Mouse (Mus musculus) gastrocnemius, postnatal 14 days (tissue): ENCODE results near the gene 2200002D01Rik. TPM values are rescaled to one million over a fixed set of nuclear protein-coding genes. Genes with fewer than 3 reads are reported as not detected.
"Not testable (repeated sequence)": the region's sequence is repeated elsewhere in the genome, so short reads cannot be mapped to it uniquely, and the experiment has no call there.

Experiments
- DNase-seq: peaks from one replicate; pipeline ENCODE4 v3.0.0; 2021; ENCODE audit warnings: mixed read lengths
- intact Hi-C: fragments of 180-260 bp; cut with DNase I; formaldehyde crosslinking; loops from one replicate; pipeline ENCODE4 v1.15.1; 2025; ENCODE audit warnings: low total_unique reads
- total RNA-seq, 2 experiments: library from RNA; stranded (reverse); gene quantifications; 2 replicates each; pipeline ENCODE4 v1.2.3; 2021

Gene 2200002D01Rik
- total RNA-seq, 2 experiments from 2014 or later: 0.59 to 1.2 TPM

DNA sequence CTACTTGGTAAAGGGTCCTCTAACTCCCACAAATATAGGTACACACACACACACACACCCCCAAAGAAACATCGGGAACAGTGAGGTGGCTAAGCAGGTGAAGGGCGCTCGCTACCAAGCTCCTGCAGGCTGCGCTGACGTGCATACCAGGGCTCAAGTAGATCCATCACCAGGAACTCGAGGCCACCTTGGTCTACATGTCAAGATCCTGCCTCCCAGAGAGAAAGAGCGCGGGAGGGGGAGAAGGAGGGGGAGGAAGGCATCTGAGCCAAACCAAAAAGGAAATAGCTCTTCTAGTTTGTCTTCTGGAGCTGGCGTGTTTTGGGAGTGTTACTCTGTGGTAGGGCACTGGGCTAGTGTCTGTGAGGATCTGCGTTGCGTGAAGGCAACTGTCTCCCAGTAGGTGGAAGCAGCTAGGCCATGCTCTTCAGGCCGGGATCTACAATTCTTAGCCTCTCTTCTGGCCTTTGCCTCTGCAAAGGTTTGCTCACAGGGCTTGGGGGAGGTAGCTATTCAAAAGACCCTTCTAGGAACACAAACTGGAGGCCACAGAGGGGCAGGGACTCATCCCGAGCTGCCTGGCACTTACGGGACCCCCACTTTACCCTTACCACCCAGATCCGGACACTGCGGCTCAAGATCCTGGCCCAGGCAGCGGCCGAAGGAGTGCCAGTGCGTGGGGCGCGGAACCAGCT lies 1.5 kb downstream of the 2200002D01Rik start:
- intact Hi-C loops: loop anchor here (2.0 kb wide), 1 partner anchor 48 kb away; no protein-coding TSS in a partner anchor
- DNase-seq: no peak

DNA sequence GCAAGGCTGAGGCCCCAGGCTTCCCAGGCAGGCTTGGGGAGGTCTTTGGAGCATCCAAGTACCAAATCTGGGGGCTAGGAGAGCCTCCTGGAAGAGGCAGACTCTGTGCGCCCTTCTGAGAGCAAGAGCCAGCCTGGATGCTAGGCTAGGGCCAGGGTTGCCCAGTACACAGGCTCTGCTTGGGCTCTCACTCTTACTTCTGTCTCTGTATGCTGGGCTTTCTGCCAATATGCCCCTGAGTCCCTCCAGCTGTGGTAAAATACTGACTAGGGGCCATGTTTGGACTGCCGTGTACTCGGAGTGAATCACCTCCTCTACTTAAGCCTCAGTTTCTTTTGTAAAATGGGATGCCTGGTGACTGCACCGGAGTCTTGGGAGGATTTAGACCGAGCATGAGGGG lies 2.3 kb downstream of the 2200002D01Rik start:
- no peak for DNase-seq
- intact Hi-C loops: loop anchor here (2.0 kb wide), 1 partner anchor 49 kb away; no protein-coding TSS in a partner anchor

DNA sequence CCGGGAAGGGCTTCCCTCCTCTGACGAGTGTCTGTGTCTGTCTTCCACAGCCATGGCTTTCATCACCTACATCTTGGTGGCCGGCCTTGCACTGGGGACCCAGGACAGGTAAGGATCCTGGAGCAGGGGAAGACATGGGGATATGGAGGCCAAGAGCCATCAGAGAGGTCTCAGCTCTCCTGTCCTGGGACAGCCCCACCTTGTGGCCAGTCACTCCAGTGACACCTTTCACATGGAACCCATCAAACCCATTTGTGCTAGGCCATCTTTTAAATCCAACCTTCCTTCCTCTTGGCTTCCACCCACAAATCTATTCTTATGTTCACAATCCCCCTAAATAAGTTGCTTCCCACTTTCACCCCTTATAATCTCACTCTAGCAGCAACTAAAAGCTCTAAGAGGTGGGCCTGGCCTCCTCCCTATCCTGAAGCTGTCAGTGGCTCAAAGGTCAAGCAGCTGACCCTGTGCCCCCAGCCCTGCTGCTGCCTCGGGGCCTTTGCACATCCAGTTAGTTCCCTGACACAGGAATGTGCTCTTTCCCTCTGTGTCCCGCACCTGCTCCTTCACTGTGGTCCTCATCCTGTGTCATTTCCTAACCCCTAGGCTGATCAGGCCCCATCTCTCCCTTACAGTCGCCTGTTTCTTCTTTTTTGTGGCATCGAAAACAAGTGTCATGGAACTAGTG lies 3.4 kb downstream of the 2200002D01Rik start:
- intact Hi-C loops: loop anchor here (5.0 kb wide), 1 partner anchor 63 kb away; the partner anchor contains the start of gene Psmd8
- DNase-seq: no peak

DNA sequence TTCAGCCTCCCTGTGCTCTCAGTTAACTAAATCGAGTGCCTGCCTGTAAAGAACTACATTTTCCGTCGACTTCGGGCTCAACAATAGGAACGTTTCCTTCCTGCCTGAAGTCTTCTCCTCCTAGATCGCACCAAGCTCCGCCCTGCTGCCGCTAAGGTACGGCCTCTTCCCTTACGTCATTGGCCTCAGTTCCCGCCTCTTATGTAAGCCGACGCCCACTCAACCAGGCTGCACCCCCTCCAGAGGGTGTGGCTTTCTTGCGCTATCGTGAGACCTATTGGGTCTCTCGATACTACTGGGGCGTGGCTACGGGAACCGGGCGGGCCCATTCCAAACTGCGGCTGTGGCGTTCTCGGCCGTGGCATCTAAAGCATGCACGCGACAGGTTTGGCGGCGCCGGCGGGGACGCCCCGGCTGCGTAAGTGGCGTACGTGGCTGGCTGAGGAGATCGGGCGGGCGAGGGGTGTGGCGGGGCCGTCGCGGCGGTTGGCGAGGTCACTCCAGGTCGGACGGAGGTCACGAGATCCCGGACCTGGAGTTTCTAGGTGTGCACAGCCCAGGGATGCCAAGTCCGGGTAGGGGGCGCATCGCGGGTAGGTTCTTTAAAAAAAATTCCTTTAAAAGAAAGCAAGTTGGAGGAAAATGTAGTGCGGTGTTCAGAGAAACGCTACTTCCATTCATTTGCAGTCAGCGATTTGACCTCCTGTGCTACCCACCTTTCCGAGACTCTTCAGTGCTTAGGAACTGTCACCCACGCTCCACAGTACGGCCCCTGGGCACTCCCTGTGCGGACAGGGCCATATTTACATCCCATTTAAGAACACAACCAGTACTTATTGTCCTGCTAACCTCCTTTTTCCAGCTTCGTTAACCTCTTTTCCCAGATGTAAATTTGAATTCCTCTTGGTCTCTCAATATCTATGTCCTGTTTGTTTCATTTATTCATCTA lies 10.0 kb downstream of the 2200002D01Rik start, which contains the start of gene Yif1b:
Gene Yif1b (plus strand): TSS at position 311 of the 949 bp plus-strand sequence.
- intact Hi-C loops: no loop called here
- DNase-seq: peak; percentile 98

DNA sequence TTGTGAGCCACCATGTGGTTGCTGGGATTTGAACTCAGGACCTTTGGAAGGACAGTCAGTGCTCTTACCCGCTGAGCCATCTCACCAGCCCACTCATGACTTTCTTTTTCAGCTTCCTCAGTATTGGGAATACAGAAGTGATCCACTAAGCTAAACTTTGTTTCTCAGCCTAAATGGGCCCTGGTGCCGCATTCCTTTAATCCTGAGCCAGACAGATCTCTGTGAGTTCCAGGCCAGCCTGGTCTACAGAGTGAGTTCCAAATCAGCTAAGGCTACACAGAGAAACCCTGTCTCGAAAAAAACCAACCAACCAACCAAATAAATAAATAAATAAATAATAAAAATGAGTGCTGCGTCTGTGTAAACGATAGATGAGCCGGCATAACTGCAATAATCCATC lies 10.7 kb downstream of the 2200002D01Rik start:
- intact Hi-C loops: not testable (repeated sequence)

DNA sequence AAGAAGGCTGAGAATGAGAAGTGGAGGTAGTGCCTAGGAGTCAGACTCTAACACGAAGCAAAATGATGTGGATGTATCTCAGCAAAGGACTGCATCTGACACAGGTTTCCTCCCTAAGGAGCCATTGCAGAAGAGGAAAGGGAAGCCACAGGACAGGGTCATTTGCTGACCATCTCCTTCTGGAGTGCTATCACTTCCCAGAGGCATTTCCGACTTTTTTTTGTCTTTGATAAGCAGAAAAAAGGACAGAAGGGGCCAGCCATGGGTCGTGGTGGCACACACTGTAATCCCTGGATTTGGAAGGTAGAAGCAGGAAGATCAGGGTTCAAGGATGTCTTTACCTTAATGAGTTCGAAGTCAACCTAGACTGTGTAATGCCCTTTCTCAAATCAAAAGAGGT lies 11.7 kb downstream of the 2200002D01Rik start:
- intact Hi-C loops: no loop called here

More for the DNA sequence above, 10.7 kb downstream of the 2200002D01Rik start:
- DNase-seq: not testable (repeated sequence)

DNA sequence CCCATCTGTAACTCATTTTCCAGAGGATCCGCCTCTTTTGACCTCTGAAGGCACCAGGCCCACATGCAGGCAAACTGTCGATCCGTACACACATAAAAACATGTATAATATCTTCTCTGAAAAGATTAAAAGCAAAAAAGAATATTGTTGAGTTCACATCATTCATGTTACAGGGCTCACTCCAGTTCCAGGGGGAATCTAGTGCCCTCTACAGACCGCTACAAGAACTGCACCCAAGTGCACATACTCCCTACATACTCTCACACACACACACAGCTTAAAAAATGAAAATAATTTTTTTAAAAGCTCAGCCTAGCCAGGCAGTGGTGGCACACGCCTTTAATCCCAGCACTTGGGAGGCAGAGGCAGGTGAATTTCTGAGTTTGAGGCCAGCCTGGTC lies 13.6 kb downstream of the 2200002D01Rik start:
- DNase-seq: no peak
- intact Hi-C loops: loop anchor here (5.0 kb wide), 1 partner anchor 102 kb away; the partner anchor contains the start of gene Rasgrp4

More for the DNA sequence above, 11.7 kb downstream of the 2200002D01Rik start:
- DNase-seq: no peak

DNA sequence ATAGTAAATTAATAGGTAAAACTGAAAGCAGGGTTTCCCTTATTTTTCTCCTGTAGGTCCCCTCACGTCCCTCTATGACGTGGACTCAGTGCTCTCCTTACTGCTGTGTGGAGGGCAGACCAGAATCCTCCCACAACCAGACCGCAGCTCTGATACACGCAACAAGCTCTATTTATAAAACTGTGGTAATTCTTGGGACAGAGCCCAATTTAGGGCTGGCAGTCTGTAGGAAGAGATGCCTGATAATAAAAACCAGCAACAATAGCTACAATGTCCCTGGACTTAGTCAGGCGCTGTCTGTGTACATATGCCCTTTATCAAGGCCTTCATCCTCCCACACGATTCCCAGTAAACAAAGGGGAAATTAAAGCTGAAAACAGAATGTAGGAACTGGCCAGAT lies 14.5 kb downstream of the 2200002D01Rik start:
- intact Hi-C loops: loop anchor here (5.0 kb wide), 1 partner anchor 101 kb away; the partner anchor contains the start of gene Rasgrp4
- DNase-seq: no peak

DNA sequence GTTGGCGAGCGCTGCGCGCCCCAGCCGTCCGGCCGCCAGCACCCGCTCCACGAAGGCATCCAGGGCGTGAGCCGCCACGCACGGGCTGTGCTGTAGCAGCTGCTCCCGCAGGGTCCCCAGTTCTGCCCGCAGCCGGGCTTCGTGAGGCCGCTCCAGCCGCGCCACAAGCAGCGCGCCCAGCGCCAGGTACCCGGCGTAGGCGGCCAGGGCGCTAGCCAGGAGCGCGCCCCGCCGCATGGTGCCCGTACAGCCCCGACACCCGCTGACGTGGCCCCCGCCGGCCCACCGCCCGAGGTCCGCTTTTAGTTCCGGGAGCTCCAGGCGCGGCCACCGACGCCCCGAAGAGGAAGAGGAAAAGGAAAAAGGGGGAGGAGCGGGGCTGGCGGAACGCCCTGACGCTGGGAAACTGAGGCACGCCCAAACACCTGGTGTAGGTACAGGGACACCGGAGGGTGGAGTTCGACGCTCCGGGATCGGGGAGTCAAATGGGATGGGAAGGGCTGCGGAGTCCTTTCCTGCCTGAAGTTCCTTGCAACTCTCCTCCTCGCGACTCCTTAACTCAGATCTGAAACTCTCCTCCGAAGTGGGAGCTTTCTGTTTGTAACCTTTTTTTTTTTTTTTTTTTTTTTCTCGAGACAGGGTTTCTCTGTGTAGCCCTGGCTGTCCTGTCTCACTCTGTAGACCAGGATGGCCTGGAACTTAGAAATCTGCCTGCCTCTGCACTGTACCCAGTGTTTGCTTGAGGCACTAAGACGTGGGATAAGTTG lies 15.8 kb downstream of the 2200002D01Rik start, which contains the start of gene Kcnk6:
Gene Kcnk6 (minus strand): TSS at position 269 of the 767 bp plus-strand sequence.
- intact Hi-C loops: loop anchor here (5.0 kb wide), 1 partner anchor 100 kb away; the partner anchor contains the start of gene Rasgrp4
- peak; percentile 58 for DNase-seq

DNA sequence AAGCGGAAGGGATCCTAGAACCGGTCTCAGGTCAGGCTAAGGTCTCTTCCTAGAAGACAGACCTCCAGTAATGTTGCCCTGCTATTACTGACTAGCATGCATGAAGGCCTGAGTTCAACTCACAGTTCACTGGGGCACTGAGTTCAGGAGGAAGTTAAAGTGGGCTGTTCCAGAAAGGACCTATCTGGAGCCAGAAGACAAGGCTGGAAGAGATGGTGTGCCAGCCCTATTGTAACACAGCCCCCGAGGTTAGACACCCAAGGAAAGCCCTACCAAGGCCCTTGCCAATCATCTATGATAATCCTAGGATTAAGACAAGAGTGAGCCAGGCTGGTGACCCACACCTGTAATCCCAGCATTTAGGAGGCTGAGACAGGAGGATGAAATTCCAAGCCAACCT lies 16.7 kb downstream of the 2200002D01Rik start:
- intact Hi-C loops: loop anchor here (5.0 kb wide), 1 partner anchor 99 kb away; the partner anchor contains the start of gene Rasgrp4

DNA sequence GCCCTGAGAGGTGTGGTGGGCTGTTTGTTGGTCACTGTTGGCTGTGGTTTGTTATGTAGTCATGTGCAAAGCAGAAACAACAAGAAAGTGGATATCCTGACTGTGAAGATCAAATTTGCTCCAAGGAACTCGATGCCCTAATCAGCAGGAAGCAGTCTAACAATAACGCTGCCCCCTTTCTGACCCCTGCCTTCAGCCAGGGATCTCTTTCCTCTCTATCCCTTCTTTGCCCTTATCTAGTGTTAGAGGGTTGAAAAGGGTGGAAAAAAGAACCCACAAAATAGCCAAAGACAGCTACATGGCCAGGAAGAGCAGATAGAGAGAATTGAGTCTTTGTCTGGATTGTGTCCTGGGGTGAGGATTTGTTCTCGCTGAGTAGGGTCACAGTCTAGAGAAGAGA lies 17.7 kb downstream of the 2200002D01Rik start:
- DNase-seq: no peak
- intact Hi-C loops: loop anchor here (5.0 kb wide), 1 partner anchor 98 kb away; the partner anchor contains the start of gene Rasgrp4

More for the DNA sequence above, 16.7 kb downstream of the 2200002D01Rik start:
- no peak for DNase-seq

DNA sequence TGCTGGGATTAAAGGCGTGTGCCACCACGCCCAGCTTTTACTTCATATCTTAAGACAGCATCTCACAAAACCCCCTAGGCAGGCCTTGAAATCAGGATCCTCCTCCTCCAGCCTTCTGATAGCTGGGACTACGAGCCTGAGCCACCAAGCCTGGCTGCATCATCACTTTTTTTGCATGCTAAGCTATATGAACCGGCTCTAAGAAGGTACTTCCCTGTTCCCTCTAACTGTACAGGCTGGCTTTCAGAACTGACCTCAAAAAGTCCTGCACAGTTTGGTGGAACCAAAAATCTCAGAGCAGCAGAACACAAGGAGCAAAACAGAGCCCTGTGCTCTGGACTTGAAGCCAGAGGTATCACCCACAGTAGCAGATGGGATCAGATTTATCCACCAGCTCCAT lies 20.1 kb downstream of the 2200002D01Rik start:
- DNase-seq: no peak
- intact Hi-C loops: no loop called here

DNA sequence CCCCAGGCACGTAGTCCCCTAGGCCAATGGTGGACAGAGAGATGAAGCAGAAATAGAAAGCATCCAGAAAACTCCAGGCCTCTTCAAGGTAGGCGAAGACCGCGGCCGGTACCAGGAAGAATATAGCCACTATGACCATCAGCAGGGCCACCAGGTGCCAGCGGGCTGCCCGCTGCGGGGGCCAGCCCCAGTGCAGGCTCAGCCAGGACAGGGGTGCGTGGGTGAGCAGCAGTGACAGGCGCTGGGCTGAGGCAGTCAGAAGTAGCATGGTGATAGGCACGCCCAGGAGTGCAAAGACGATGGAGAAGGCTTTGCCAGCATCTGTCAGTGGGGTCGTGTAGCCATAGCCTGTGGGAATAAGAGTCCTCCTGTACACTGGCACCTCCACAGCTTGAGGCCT lies 22.7 kb downstream of the 2200002D01Rik start:
- intact Hi-C loops: no loop called here
- DNase-seq: no peak

DNA sequence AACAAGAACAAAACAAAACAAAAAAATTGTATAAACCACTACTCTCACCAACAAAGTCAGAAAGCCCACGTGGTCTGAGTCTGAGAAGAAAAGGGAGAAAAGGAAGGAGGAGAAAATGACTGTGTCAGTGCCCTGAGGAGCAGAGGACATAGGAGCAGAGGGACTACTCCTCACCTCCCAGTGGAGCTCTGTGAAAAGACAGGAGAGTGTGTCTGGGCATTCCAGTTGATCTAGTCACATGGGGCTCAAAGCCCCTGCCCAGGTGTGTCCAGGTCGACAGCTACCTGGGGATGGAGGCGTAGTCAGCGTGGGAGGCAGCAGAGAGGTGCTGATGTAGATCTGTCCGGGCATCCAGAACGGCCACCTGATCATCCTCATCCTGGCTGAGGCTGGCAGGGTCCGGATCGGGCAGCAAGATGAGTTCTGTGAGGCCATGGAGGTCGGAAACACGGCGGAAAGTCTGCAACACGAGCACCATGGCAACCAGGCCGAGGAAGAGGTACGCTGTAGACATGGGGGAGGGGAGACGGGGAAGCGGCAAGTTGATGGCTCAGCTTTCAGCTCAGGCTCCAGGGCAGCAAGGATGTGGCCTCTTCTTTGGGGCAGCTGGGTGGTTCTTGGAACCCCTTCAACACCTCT lies 23.4 kb downstream of the 2200002D01Rik start:
- DNase-seq: no peak
- intact Hi-C loops: no loop called here

DNA sequence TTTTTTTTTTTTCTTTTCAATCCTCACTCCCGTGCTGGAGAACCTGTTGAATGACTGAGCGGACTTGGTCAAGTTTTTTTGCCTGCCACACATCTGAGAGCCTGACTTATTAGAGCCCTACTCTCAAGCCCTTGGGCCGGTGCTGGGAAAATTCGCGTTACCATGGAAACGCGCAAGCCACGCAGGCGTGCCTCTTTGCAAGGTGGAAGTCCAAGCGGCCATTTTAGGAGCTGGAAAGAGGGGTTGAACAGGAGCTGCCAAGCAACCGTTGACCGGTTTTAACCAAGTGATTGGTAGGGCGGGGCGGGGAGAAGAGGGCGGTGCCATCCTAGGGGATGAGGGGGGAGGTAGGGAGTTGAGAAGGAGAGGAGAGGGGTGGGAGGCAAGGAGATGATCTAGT lies 33.4 kb downstream of the 2200002D01Rik start:
- DNase-seq: no peak
- intact Hi-C loops: no loop called here

DNA sequence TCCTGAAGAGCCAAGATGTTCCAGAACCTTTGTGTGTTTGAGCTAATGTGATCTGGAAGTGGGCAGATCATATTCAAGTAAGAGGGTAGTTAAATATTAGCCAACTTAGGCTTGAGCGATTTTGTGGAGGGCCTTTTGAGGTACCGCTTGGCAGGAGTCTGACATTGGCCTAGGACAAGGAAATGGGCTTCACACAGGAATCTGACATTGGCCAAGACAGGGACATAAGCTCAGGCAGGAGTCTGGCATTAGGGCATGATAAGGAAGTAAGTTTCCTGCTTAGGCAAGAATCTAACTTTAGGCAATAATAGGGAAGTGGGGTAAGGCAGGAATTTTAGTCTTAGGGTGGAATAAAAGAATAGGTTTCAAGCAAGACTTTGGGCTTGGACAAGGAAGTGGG lies 34.0 kb downstream of the 2200002D01Rik start:
- DNase-seq: no peak
- intact Hi-C loops: no loop called here

DNA sequence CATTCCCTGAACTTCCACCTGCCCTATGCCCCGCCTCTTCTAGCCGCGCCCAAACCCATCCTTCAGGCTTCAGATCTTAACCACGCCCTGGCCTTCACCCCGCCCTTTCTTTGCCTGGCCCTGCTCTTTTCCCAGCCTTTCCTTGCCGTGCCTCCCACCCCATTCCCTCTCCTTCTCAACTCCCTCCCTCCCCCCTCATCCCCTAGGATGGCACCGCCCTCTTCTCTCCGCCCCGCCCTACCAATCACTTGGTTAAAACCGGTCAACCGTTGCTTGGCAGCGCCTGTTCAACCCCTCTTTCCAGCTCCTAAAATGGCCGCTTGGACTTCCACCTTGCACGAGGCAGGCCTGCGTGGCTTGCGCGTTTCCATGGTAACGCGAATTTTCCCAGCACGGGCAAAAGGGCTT lies 34.6 kb downstream of the 2200002D01Rik start, which contains the start of gene Catsperg1:
Gene Catsperg1 (minus strand): TSS at position 361 of the 408 bp plus-strand sequence.
- intact Hi-C loops: no loop called here
- DNase-seq: no peak
